Mouse (Mus musculus): ENCODE measurements around the gene Fndc8. TPM values are rescaled to one million over a fixed set of nuclear protein-coding genes. Genes with fewer than 3 reads are reported as not detected.
A peak's percentile ranks its signal among the peaks of the same experiment; 100 is the strongest.

Gene Fndc8
- total RNA-seq (2021), result not detected
- long read RNA-seq, experiment 1, result 0 reads
- long read RNA-seq, experiment 2, result 0 reads

- DNase-seq, result no peak
- intact Hi-C loops (cut with DNase I; ENCODE audit: low total_unique reads), result loop anchor here (5.0 to 10.0 kb wide), 3 partner anchors 145 to 657 kb away; no protein-coding TSS in a partner anchor
Measured at GRCm38 (mm10) chr11:82891936-82892335, at the start of gene Fndc8. Gene Fndc8 (plus strand): TSS chr11:82892124.

- intact Hi-C loops (cut with DNase I; ENCODE audit: low total_unique reads), result no loop called here
- no peak for DNase-seq
Measured at GRCm38 (mm10) chr11:82844771-82845414, 47.0 kb upstream of the Fndc8 start.

DNA sequence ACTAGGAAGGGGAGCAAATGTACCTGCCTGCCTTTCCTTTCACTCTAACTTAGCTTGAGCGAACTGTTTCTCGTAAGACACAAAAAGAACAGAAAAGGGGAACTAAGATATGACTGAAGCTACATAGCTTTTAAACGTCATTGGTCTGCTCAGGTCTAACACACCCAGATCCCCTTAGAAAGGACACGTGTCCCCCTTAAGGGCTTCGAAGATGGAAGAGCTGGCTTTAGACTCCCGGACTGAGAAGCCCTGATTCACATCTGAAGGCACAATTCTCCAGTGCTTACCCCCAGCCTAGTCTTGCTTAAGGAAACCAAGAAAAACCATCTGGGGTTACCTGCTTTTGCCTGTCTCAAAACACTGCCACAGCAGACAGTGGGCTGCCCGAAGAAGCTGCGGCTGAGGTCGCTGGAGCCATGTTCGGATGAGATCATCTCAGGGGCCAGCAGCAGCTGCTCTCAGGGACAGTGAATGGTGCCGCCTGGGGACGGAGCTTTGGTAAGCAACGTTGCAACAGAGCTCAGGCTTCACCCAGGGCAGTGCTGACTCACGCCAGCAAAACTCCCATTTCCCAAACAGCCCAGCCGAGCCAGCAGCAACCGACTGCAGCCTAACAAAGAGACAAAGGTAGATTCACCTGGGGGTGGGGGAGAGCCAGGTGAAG, 46.4 kb upstream of the Fndc8 start:
- intact Hi-C loops (cut with DNase I; ENCODE audit: low total_unique reads), result no loop called here
- DNase-seq, result peak; percentile 75

DNA sequence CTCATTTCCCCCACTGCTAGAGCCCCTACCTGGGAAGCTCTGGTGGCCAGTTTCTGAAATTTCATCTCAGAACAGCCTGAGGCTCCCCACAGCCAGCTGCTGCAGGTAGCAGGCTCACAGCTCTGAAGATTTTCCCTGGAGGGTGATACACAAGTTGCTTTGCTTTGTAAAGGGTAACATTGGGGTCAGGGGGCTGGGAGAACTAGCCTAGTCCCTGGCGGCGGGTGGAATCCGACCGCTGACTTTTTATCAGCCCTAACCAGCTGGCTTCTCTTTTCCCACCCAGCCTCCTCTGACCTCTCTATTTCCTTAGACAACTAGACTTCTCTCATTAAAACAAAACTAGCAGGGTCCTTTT, 45.9 kb upstream of the Fndc8 start:
- no peak for DNase-seq
- intact Hi-C loops (cut with DNase I; ENCODE audit: low total_unique reads), result no loop called here

DNA sequence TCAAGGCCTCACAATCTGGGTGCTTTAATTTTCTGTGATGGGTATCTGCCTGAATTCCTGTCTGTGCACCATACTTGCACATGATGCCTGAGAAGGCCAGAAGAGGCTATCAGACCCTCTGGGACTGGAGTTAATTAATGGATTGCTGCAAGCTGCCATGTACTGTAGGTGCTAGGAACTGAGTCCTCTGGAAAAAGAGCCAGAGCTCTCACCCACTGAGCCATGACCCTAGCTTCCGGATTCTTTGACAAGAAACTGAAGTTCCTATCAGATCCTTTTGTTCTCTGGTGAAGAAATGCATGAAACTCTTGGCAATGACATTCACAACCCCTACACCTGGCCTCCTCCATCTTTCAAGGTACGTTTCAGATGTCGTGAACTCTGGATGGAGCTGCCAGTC, 45.0 kb upstream of the Fndc8 start:
- intact Hi-C loops (cut with DNase I; ENCODE audit: low total_unique reads), result no loop called here
- no peak for DNase-seq

DNA sequence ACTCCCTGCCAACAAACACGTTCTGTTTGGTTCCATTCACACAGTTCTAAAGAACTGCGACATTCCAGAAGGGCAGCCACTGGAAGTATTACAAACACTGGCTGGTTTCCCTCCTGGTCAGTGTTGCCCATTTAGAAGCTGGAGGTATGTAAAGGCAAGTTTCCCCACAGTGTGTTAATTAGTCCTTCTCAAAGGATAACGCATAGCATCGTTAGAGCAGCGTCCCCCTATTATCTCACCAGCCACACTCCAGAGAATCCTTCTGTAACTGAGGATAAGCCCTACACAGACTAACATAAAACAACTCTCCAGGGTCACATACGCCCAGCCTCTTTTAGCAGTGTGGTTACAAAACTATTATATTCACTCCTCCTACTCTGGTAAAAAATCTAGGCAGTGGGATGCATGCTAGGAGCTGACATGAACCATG, 44.3 kb upstream of the Fndc8 start:
- DNase-seq, result no peak
- intact Hi-C loops (cut with DNase I; ENCODE audit: low total_unique reads), result no loop called here

- intact Hi-C loops (cut with DNase I; ENCODE audit: low total_unique reads), result no loop called here
- DNase-seq, result no peak
Measured at GRCm38 (mm10) chr11:82850259-82850658, 41.7 kb upstream of the Fndc8 start.

GRCm38 (mm10) chr11:82852115-82852514, 39.8 kb upstream of the Fndc8 start:
- no peak for DNase-seq
- intact Hi-C loops (cut with DNase I; ENCODE audit: low total_unique reads), result no loop called here

- no peak for DNase-seq
- intact Hi-C loops (cut with DNase I; ENCODE audit: low total_unique reads), result no loop called here
Measured at GRCm38 (mm10) chr11:82852540-82852939, 39.4 kb upstream of the Fndc8 start.

DNA sequence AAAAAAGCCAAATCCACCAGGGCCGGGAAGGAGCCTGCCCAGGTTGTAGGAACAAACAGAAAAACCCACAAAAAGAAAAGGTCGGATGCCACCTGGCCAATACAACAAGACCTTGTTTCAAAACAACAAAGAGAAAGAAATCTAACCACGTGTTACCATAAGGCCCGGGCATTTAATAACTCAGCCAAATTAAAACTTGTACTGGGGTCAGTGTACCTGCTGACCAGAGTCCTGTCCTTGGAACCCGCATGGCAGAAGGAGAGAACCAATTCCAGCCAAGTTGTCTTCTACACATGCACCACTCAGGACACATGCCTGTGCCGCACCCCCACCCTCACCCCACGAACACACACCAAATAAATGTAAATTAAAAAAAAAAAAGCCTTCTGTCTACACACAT, 39.0 kb upstream of the Fndc8 start:
- intact Hi-C loops (cut with DNase I; ENCODE audit: low total_unique reads), result no loop called here
- no peak for DNase-seq

DNA sequence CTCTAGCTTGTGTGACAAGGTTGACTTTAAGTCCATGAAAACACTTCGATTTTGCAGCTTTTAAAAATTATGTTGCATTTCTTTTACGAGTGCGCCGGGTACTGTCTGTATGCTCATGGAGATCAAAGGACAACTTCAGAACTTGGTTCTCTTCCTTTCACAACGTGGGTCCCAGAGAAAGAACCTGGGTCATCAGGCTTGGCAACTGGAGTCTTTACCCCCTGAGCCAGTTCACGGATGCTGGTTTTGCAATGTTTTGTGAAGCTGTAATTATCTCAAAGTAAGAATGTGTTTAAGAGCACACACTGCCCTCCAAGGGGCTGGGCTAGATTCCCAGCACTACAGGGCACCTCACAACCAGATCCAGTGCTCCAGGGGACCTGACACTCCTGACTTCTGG, 37.8 kb upstream of the Fndc8 start:
- intact Hi-C loops (cut with DNase I; ENCODE audit: low total_unique reads), result no loop called here
- no peak for DNase-seq

DNA sequence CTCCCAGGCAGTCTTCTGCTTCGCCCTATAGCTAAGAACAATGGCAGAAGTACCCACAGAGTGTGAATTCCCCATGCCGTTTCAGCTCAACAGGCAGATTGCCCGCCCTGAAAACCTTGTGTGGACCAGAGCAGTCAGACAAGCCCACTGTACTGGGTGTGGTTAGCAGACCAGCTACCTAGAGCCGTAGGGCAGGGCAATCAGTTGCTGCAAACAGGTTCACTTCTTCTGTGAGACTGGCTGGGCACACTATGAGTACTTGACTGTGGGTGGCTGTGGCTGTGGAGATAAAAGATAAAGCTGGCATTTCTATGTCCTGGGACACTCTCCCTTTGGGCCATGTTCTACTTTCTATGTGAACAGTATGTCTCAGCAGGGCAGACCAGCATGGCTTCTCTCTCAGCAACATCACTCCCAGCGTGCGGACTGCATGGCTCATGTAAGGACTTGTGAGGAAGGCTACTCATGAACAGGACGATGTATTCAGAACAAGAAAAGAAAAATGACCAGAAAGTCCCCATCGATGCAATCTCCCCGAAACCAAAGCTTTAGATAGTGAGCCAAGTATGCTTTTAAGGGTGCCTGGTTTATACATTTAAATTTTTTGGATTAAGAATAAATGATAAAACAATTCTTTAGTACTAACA, 36.5 kb upstream of the Fndc8 start:
- no peak for DNase-seq
- intact Hi-C loops (cut with DNase I; ENCODE audit: low total_unique reads), result no loop called here

- peak; percentile 19 for DNase-seq
- intact Hi-C loops (cut with DNase I; ENCODE audit: low total_unique reads), result no loop called here
Measured at GRCm38 (mm10) chr11:82856032-82856431, 35.9 kb upstream of the Fndc8 start.

- no peak for DNase-seq
- intact Hi-C loops (cut with DNase I; ENCODE audit: low total_unique reads), result no loop called here
Measured at GRCm38 (mm10) chr11:82857307-82857848, 34.5 kb upstream of the Fndc8 start.

- DNase-seq, result no peak
- intact Hi-C loops (cut with DNase I; ENCODE audit: low total_unique reads), result no loop called here
Measured at GRCm38 (mm10) chr11:82860759-82861158, 31.2 kb upstream of the Fndc8 start.

- DNase-seq, result no peak
- intact Hi-C loops (cut with DNase I; ENCODE audit: low total_unique reads), result no loop called here
Measured at GRCm38 (mm10) chr11:82861558-82861957, 30.4 kb upstream of the Fndc8 start.

DNA sequence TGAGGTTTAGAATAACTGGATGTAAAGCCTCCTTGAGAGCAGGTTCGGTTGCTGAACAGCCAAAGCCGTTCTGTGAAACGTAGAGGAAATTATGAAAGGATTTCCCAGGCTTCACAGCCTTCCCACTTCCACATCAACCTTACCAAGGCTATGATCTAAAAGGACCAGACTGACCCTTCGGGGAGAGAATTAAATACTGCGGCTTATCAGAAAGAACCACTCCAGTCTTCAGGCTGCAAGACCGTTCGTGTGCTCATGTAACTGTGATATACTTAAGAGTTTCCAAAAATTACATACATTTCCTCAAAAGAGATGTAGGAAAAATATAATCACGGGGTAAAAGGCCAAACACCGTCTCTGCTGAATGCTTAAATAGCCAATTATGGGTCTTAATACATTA, 29.3 kb upstream of the Fndc8 start:
- no peak for DNase-seq
- intact Hi-C loops (cut with DNase I; ENCODE audit: low total_unique reads), result no loop called here

GRCm38 (mm10) chr11:82863059-82863458, 28.9 kb upstream of the Fndc8 start:
- intact Hi-C loops (cut with DNase I; ENCODE audit: low total_unique reads), result no loop called here
- DNase-seq, result no peak

DNA sequence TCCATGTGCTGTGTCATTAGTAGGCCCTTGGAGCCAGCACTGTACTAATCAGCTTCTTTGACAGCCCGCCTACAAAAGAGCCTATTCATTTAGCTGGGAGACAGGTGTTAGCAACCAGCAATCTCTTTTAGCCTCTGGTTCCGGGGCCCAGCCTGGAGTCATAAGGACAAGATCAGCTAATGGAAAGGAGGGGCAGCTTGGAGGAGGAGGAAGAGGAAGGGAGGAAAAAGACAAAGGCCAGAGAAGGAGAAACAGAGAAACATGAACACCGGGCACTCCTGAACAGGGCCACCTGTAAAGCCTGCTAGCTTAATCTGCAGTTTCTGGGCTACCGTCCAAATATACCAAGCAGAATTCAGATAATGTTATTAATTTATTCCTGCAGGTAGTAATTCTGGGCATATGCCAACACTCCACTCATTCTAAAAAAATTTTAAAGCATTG, 28.4 kb upstream of the Fndc8 start:
- no peak for DNase-seq
- intact Hi-C loops (cut with DNase I; ENCODE audit: low total_unique reads), result no loop called here

DNA sequence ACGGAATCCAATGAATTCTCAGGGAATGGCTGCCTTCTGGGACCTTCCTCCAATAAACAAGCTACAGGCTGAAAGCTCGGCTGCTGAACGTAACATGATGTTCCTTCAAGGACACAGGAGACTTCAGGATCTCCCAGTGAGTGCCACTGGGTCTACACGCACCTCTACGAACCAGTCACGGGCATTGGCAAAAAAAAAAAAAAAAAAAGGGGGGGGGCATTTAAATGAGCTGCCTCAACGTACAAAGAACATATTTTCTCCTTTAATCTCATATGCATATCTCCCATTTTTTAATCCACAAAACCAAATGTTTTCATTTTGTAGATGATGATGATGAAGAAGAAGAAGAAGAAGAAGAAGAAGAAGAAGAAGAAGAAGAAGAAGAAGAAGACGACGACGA, 26.0 kb upstream of the Fndc8 start:
- DNase-seq, result no peak
- intact Hi-C loops (cut with DNase I; ENCODE audit: low total_unique reads), result loop anchor here (5.0 kb wide), 1 partner anchor 44 kb away; no protein-coding TSS in a partner anchor

Data from gastrocnemius, postnatal 14 days (tissue).